Mouse (Mus musculus) thymus, adult 2 months (tissue): ENCODE measurements around the gene Rrp7a. TPM values are rescaled to one million over a fixed set of nuclear protein-coding genes. Genes with fewer than 3 reads are reported as not detected.
A peak's percentile ranks its signal among the peaks of the same experiment; 100 is the strongest.

Experiments
- DNase-seq: peaks from one replicate; pipeline ENCODE4 v3.0.0; 2021
- H3K27ac ChIP-seq: fragments of 200-500 bp; 2 replicates; pipeline ENCODE4 v1.5.1; 2012; ENCODE audit warnings: low read length, control low read depth; ENCODE audit not compliant: control insufficient read depth, insufficient read depth
- H3K27me3 ChIP-seq: fragments of 200-500 bp; 2 replicates; pipeline ENCODE4 v1.6.1; 2012; ENCODE audit warnings: mild to moderate bottlenecking, low read length, moderate library complexity, mixed read lengths; ENCODE audit not compliant: control insufficient read depth, insufficient read depth
- H3K36me3 ChIP-seq: fragments of 200-500 bp; 2 replicates; pipeline ENCODE4 v1.6.1; 2012; ENCODE audit warnings: mild to moderate bottlenecking, low read length, moderate library complexity; ENCODE audit not compliant: control insufficient read depth, insufficient read depth
- H3K4me1 ChIP-seq: fragments of 200-500 bp; replicated peaks from 2 replicates; pipeline ENCODE4 v1.6.1; 2012; ENCODE audit warnings: low read length; ENCODE audit not compliant: control insufficient read depth, insufficient read depth
- H3K4me3 ChIP-seq: fragments of 200-500 bp; 2 replicates; pipeline ENCODE4 v1.5.1; 2012; ENCODE audit warnings: mild to moderate bottlenecking, low read length, control low read depth, moderate library complexity; ENCODE audit not compliant: control insufficient read depth, insufficient read depth
- CTCF ChIP-seq: fragments of 200-500 bp; IDR thresholded peaks from 2 replicates; pipeline ENCODE4 v1.5.1; 2012; ENCODE audit warnings: mild to moderate bottlenecking, control low read depth, low read length, moderate library complexity, borderline replicate concordance; ENCODE audit not compliant: control insufficient read depth, poor library complexity, insufficient read depth; ENCODE audit errors: extremely low read depth
- POLR2A ChIP-seq: fragments of 200-500 bp; IDR thresholded peaks from 2 replicates; pipeline ENCODE4 v1.6.1; 2012; ENCODE audit warnings: mild to moderate bottlenecking, low read length, control low read depth, moderate library complexity; ENCODE audit not compliant: control insufficient read depth, poor library complexity, insufficient read depth; ENCODE audit errors: extremely low read depth
- WGBS: fragments of 180-500 bp; shearing (Covaris S2); methylation state at CpG from one replicate; pipeline ENCODE4 v1.1.7; 2018; 5-methylcytosine and 5-hydroxymethylcytosine counted together
- polyA plus RNA-seq: library from polyadenylated mRNA; depleted of rRNA; stranded (reverse); fragments of >200 nt; gene quantifications from 2 replicates; pipeline ENCODE4 v1.2.3, GENCODE M21; 2012

Gene Rrp7a
- polyA plus RNA-seq, 1 experiment, result 168 TPM

- Histone ChIP-seq H3K27ac (no peak overlapping the region), H3K4me3 (no peak overlapping the region), H3K4me1 (peaks cover 14% of the 10 kb centered on the region; the same call in 1 of the 2 replicates), H3K36me3 (no peaks in the 10 kb centered on the region), H3K27me3 (no peaks in the 10 kb centered on the region)
- DNase-seq, result no peak
- 56% methylated on average over 27 of the region's 27 CpGs for WGBS
- no peak for TF ChIP-seq CTCF
- TF ChIP-seq POLR2A, result no peak
Observed at GRCm38 (mm10) chr15:83088495-83089428, 33.8 kb downstream of the Rrp7a start.

GRCm38 (mm10) chr15:83086636-83087328, 35.8 kb downstream of the Rrp7a start:
- no peaks in the 10 kb centered on the region for H3K27me3 ChIP-seq
- peaks cover 14% of the 10 kb centered on the region; the same call in 1 of the 2 replicates for H3K4me1 ChIP-seq
- H3K36me3 ChIP-seq, result no peaks in the 10 kb centered on the region
- no peak for DNase-seq
- TF ChIP-seq POLR2A (no peak), CTCF (no peak)
- 84% methylated on average over 13 of the region's 13 CpGs for WGBS
- no peak overlapping the region for H3K4me3 ChIP-seq
- H3K27ac ChIP-seq, result no peak overlapping the region

- no peaks in the 10 kb centered on the region for H3K36me3 ChIP-seq
- TF ChIP-seq POLR2A (no peak), CTCF (peak; percentile 78; the same call in 1 of the 2 replicates)
- H3K27ac ChIP-seq, result no peak overlapping the region
- WGBS, result 27% methylated on average over 7 of the region's 7 CpGs
- peak; percentile 58 for DNase-seq
- H3K27me3 ChIP-seq, result no peaks in the 10 kb centered on the region
- H3K4me1 ChIP-seq, result peaks cover 14% of the 10 kb centered on the region; the same call in 1 of the 2 replicates
- no peak overlapping the region for H3K4me3 ChIP-seq
Observed at GRCm38 (mm10) chr15:83085901-83086300, 36.7 kb downstream of the Rrp7a start.

- Histone ChIP-seq H3K4me3 (no peak overlapping the region), H3K4me1 (peaks cover 16% of the 10 kb centered on the region; the same call in 1 of the 2 replicates), H3K27ac (no peak overlapping the region), H3K27me3 (no peaks in the 10 kb centered on the region), H3K36me3 (no peaks in the 10 kb centered on the region)
- 33% methylated on average over 13 of the region's 13 CpGs for WGBS
- no peak for DNase-seq
- TF ChIP-seq CTCF (no peak), POLR2A (no peak)
Observed at GRCm38 (mm10) chr15:83084022-83084640, 38.5 kb downstream of the Rrp7a start.

GRCm38 (mm10) chr15:83083530-83083929, 39.1 kb downstream of the Rrp7a start:
- H3K4me3 ChIP-seq, result no peak overlapping the region
- H3K4me1 ChIP-seq, result peaks cover 16% of the 10 kb centered on the region; the same call in 1 of the 2 replicates
- 88% methylated on average over 5 of the region's 5 CpGs for WGBS
- DNase-seq, result no peak
- H3K27ac ChIP-seq, result no peak overlapping the region
- TF ChIP-seq CTCF (no peak), POLR2A (no peak)
- no peaks in the 10 kb centered on the region for H3K36me3 ChIP-seq
- H3K27me3 ChIP-seq, result no peaks in the 10 kb centered on the region
